Mouse (Mus musculus): ENCODE data around the gene Ncapd2. TPM values are rescaled to one million over a fixed set of nuclear protein-coding genes. Genes with fewer than 3 reads are reported as not detected.
"Not testable (repeated sequence)": the region's sequence is repeated elsewhere in the genome, so short reads cannot be mapped to it uniquely, and the experiment has no call there.

Gene Ncapd2
- polyA plus RNA-seq, 1 experiment from 2014 or later, result 109 TPM

- ATAC-seq (replicated peaks; ENCODE audit: low FRiP score, low TSS enrichment, low read depth) (peak; percentile 71), DNase-seq (ENCODE audit: low spot score) (peak; percentile 86)
- Histone ChIP-seq H3K4me2 (ENCODE audit: low read length) (peak within 1 kb of the TSS; percentile 74), H3K27me3 (replicated peaks; ENCODE audit: control insufficient read depth, insufficient read depth, low read length) (no peaks in the 10 kb centered on the region), H3K9ac (ENCODE audit: low read length) (peak within 1 kb of the TSS; percentile 98), H3K9me3 (ENCODE audit: control insufficient read depth, low read length) (no peaks in the 10 kb centered on the region), H3K4me3 (ENCODE audit: low read depth, low read length) (peak within 1 kb of the TSS; percentile 68), H3K36me3 (ENCODE audit: control insufficient read depth, insufficient read depth, low read length) (peaks cover 63% of the 10 kb centered on the region), H3K27ac (ENCODE audit: low read depth) (peak within 1 kb of the TSS; percentile 95), H3K4me1 (replicated peaks; ENCODE audit: control insufficient read depth, insufficient read depth, low read length) (peaks cover 23% of the 10 kb centered on the region)
- WGBS, result 0% methylated on average over 18 of the region's 18 CpGs
These were observed 25.3 kb downstream of the Ncapd2 start, which contains the start of gene Gapdh for GRCm38 (mm10) chr6:125166051-125166751. Gene Gapdh, minus strand, starts transcription at chr6:125166467.

GRCm38 (mm10) chr6:125165328-125165891 is 26.1 kb downstream of the Ncapd2 start:
- ATAC-seq (replicated peaks; ENCODE audit: low FRiP score, low TSS enrichment, low read depth) (peak; percentile 88), DNase-seq (ENCODE audit: low spot score) (peak; percentile 100)
- peaks cover 31% of the 10 kb centered on the region for H3K4me1 ChIP-seq (replicated peaks; ENCODE audit: control insufficient read depth, insufficient read depth, low read length)
- peak overlapping the region; percentile 74 for H3K4me2 ChIP-seq (ENCODE audit: low read length)
- under 1% methylated on average over 36 of the region's 36 CpGs for WGBS
- H3K4me3 ChIP-seq (ENCODE audit: low read depth, low read length), result peak overlapping the region; percentile 68
- peak overlapping the region; percentile 95 for H3K27ac ChIP-seq (ENCODE audit: low read depth)
- no peaks in the 10 kb centered on the region for H3K27me3 ChIP-seq (replicated peaks; ENCODE audit: control insufficient read depth, insufficient read depth, low read length)
- no peaks in the 10 kb centered on the region for H3K9me3 ChIP-seq (ENCODE audit: control insufficient read depth, low read length)
- H3K9ac ChIP-seq (ENCODE audit: low read length), result peak overlapping the region; percentile 98
- peaks cover 63% of the 10 kb centered on the region for H3K36me3 ChIP-seq (ENCODE audit: control insufficient read depth, insufficient read depth, low read length)

GRCm38 (mm10) chr6:125164672-125165327 is 26.7 kb downstream of the Ncapd2 start:
- Histone ChIP-seq H3K9me3 (ENCODE audit: control insufficient read depth, low read length) (no peaks in the 10 kb centered on the region), H3K27me3 (replicated peaks; ENCODE audit: control insufficient read depth, insufficient read depth, low read length) (no peaks in the 10 kb centered on the region), H3K4me1 (replicated peaks; ENCODE audit: control insufficient read depth, insufficient read depth, low read length) (peaks cover 31% of the 10 kb centered on the region), H3K4me2 (ENCODE audit: low read length) (peak overlapping the region; percentile 74), H3K27ac (ENCODE audit: low read depth) (peak overlapping the region; percentile 92), H3K9ac (ENCODE audit: low read length) (peak overlapping the region; percentile 98), H3K4me3 (ENCODE audit: low read depth, low read length) (peak overlapping the region; percentile 68), H3K36me3 (ENCODE audit: control insufficient read depth, insufficient read depth, low read length) (peaks cover 63% of the 10 kb centered on the region)
- ATAC-seq (replicated peaks; ENCODE audit: low FRiP score, low TSS enrichment, low read depth), result peak; percentile 17
- DNase-seq (ENCODE audit: low spot score), result peak; percentile 85
- under 1% methylated on average over 39 of the region's 39 CpGs for WGBS

GRCm38 (mm10) chr6:125163801-125164657 is 27.5 kb downstream of the Ncapd2 start:
- no peaks in the 10 kb centered on the region for H3K9me3 ChIP-seq (ENCODE audit: control insufficient read depth, low read length)
- peaks cover 63% of the 10 kb centered on the region for H3K36me3 ChIP-seq (ENCODE audit: control insufficient read depth, insufficient read depth, low read length)
- peaks cover 31% of the 10 kb centered on the region for H3K4me1 ChIP-seq (replicated peaks; ENCODE audit: control insufficient read depth, insufficient read depth, low read length)
- DNase-seq (ENCODE audit: low spot score), result peak; percentile 63
- 4% methylated on average over 20 of the region's 20 CpGs for WGBS
- peak overlapping the region; percentile 68 for H3K4me3 ChIP-seq (ENCODE audit: low read depth, low read length)
- peak overlapping the region; percentile 74 for H3K4me2 ChIP-seq (ENCODE audit: low read length)
- peak overlapping the region; percentile 98 for H3K9ac ChIP-seq (ENCODE audit: low read length)
- no peak for ATAC-seq (replicated peaks; ENCODE audit: low FRiP score, low TSS enrichment, low read depth)
- no peaks in the 10 kb centered on the region for H3K27me3 ChIP-seq (replicated peaks; ENCODE audit: control insufficient read depth, insufficient read depth, low read length)
- peak overlapping the region; percentile 92; the same call in 1 of the 2 replicates for H3K27ac ChIP-seq (ENCODE audit: low read depth)

- WGBS, result 76% methylated on average over 11 of the region's 16 CpGs
- peaks cover 31% of the 10 kb centered on the region for H3K4me1 ChIP-seq (replicated peaks; ENCODE audit: control insufficient read depth, insufficient read depth, low read length)
- H3K9me3 ChIP-seq (ENCODE audit: control insufficient read depth, low read length); H3K27ac ChIP-seq (ENCODE audit: low read depth); H3K27me3 ChIP-seq (replicated peaks; ENCODE audit: control insufficient read depth, insufficient read depth, low read length); DNase-seq (ENCODE audit: low spot score); ATAC-seq (replicated peaks; ENCODE audit: low FRiP score, low TSS enrichment, low read depth); H3K9ac ChIP-seq (ENCODE audit: low read length): not testable (repeated sequence)
- H3K4me2 ChIP-seq (ENCODE audit: low read length), result peak overlapping the region; percentile 15; the same call in 1 of the 2 replicates
- peak overlapping the region; percentile 1; the same call in 1 of the 2 replicates for H3K4me3 ChIP-seq (ENCODE audit: low read depth, low read length)
- peaks cover 60% of the 10 kb centered on the region for H3K36me3 ChIP-seq (ENCODE audit: control insufficient read depth, insufficient read depth, low read length)
These were observed 28.7 kb downstream of the Ncapd2 start for GRCm38 (mm10) chr6:125162615-125163305.

- not testable (repeated sequence) for H3K4me2 ChIP-seq (ENCODE audit: low read length); H3K27me3 ChIP-seq (replicated peaks; ENCODE audit: control insufficient read depth, insufficient read depth, low read length); H3K27ac ChIP-seq (ENCODE audit: low read depth); H3K9ac ChIP-seq (ENCODE audit: low read length); H3K9me3 ChIP-seq (ENCODE audit: control insufficient read depth, low read length); ATAC-seq (replicated peaks; ENCODE audit: low FRiP score, low TSS enrichment, low read depth); H3K4me3 ChIP-seq (ENCODE audit: low read depth, low read length)
- 16% methylated on average over 3 of the region's 5 CpGs for WGBS
- H3K4me1 ChIP-seq (replicated peaks; ENCODE audit: control insufficient read depth, insufficient read depth, low read length), result peaks cover 24% of the 10 kb centered on the region
- DNase-seq (ENCODE audit: low spot score), result peak; percentile 84
- peaks cover 54% of the 10 kb centered on the region for H3K36me3 ChIP-seq (ENCODE audit: control insufficient read depth, insufficient read depth, low read length)
These were observed 29.5 kb downstream of the Ncapd2 start for GRCm38 (mm10) chr6:125161971-125162370.

- Histone ChIP-seq H3K4me2 (ENCODE audit: low read length) (no peak overlapping the region), H3K27ac (ENCODE audit: low read depth) (peak overlapping the region; percentile 45; the same call in 1 of the 2 replicates)
These were observed 30.4 kb downstream of the Ncapd2 start for GRCm38 (mm10) chr6:125160854-125161760.

More at GRCm38 (mm10) chr6:125160854-125161760, 30.4 kb downstream of the Ncapd2 start:
- Histone ChIP-seq H3K9ac (ENCODE audit: low read length) (no peak overlapping the region), H3K9me3 (ENCODE audit: control insufficient read depth, low read length) (no peaks in the 10 kb centered on the region), H3K4me1 (replicated peaks; ENCODE audit: control insufficient read depth, insufficient read depth, low read length) (peaks cover 19% of the 10 kb centered on the region), H3K4me3 (ENCODE audit: low read depth, low read length) (no peak overlapping the region), H3K36me3 (ENCODE audit: control insufficient read depth, insufficient read depth, low read length) (peaks cover 54% of the 10 kb centered on the region), H3K27me3 (replicated peaks; ENCODE audit: control insufficient read depth, insufficient read depth, low read length) (no peaks in the 10 kb centered on the region)
- ATAC-seq (replicated peaks; ENCODE audit: low FRiP score, low TSS enrichment, low read depth) (peak; percentile 10; the same call in 1 of the 2 replicates), DNase-seq (ENCODE audit: low spot score) (peak; percentile 81)
- 16% methylated on average over 22 of the region's 22 CpGs for WGBS
